Mouse (Mus musculus): ENCODE data around the gene Olfr1216. TPM values are rescaled to one million over a fixed set of nuclear protein-coding genes. Genes with fewer than 3 reads are reported as not detected.
"Not testable (repeated sequence)": the region's sequence is repeated elsewhere in the genome, so short reads cannot be mapped to it uniquely, and the experiment has no call there.

The Olfr1216 gene
- total RNA-seq (2021), result not detected
- long read RNA-seq, experiment 1, result 0 reads
- long read RNA-seq, experiment 2, result 0 reads

- no peak for DNase-seq (ENCODE audit: low spot score)
Observed at GRCm38 (mm10) chr2:89018240-89018639, at the start of gene Olfr1216. Gene Olfr1216 (minus strand): TSS chr2:89018340.

GRCm38 (mm10) chr2:89061087-89061486 lies 42.9 kb upstream of the Olfr1216 start, which contains the start of gene Olfr1218:
Gene Olfr1218 (minus strand): TSS chr2:89061187.
- no peak for DNase-seq (ENCODE audit: low spot score)

GRCm38 (mm10) chr2:89031965-89032364 lies 13.8 kb upstream of the Olfr1216 start, which contains the start of gene Olfr1217:
Gene Olfr1217 (minus strand): TSS chr2:89032065.
- DNase-seq (ENCODE audit: low spot score), result no peak

- DNase-seq (ENCODE audit: low spot score), result not testable (repeated sequence)
Observed at GRCm38 (mm10) chr2:89021436-89021835, 3.3 kb upstream of the Olfr1216 start.

- no peak for DNase-seq (ENCODE audit: low spot score)
Observed at GRCm38 (mm10) chr2:89006873-89007272, 11.3 kb downstream of the Olfr1216 start, which contains the start of gene Olfr1215. Gene Olfr1215 (minus strand): TSS chr2:89006973.

- DNase-seq (ENCODE audit: low spot score), result no peak
Observed at GRCm38 (mm10) chr2:88992553-88992952, 25.6 kb downstream of the Olfr1216 start, which contains the start of gene Olfr1214. Gene Olfr1214 (minus strand): TSS chr2:88992653.

GRCm38 (mm10) chr2:88980181-88980580 lies 38.0 kb downstream of the Olfr1216 start, which contains the start of gene Gm13762:
Gene Gm13762 (minus strand): TSS chr2:88980281.
- no peak for DNase-seq (ENCODE audit: low spot score)

Other genes starting within 250 kb of the Olfr1216 start
- gene Olfr1200, start 247.9 kb downstream of the Olfr1216 start, total RNA-seq (2021), result not detected
- not detected for gene Olfr1201, start 225.3 kb downstream of the Olfr1216 start, total RNA-seq (2021)
- gene Olfr1202, start 203.8 kb downstream of the Olfr1216 start, total RNA-seq (2021), result not detected
- gene Olfr1205, start 188.6 kb downstream of the Olfr1216 start, total RNA-seq (2021), result not detected
- not detected for gene Olfr1204, start 169.0 kb downstream of the Olfr1216 start, total RNA-seq (2021)
- gene Olfr1206, start 155.1 kb downstream of the Olfr1216 start, total RNA-seq (2021), result not detected
- not detected for gene Olfr1208, start 116.0 kb downstream of the Olfr1216 start, total RNA-seq (2021)
- gene Olfr1209, start 103.2 kb downstream of the Olfr1216 start, total RNA-seq (2021), result not detected
- not detected for gene Olfr1211, start 80.2 kb downstream of the Olfr1216 start, total RNA-seq (2021)
- gene Olfr1212, start 64.4 kb downstream of the Olfr1216 start, total RNA-seq (2021), result not detected
- not detected for gene Gm13762, start 38.1 kb downstream of the Olfr1216 start, total RNA-seq (2021)
- not detected for gene Olfr1214, start 25.7 kb downstream of the Olfr1216 start, total RNA-seq (2021)
- gene Olfr1215, start 11.4 kb downstream of the Olfr1216 start, total RNA-seq (2021), result not detected
- not detected for gene Olfr1217, start 13.7 kb upstream of the Olfr1216 start, total RNA-seq (2021)
- gene Olfr1218, start 42.8 kb upstream of the Olfr1216 start, total RNA-seq (2021), result not detected
- not detected for gene Olfr1219, start 65.2 kb upstream of the Olfr1216 start, total RNA-seq (2021)
- not detected for gene Olfr1220, start 88.5 kb upstream of the Olfr1216 start, total RNA-seq (2021)
- gene Olfr1221, start 98.9 kb upstream of the Olfr1216 start, total RNA-seq (2021), result not detected
- gene Olfr1222, start 114.7 kb upstream of the Olfr1216 start, total RNA-seq (2021), result not detected
- gene Olfr1223, start 133.2 kb upstream of the Olfr1216 start, total RNA-seq (2021), result not detected
- not detected for gene Olfr1224-ps1, start 145.8 kb upstream of the Olfr1216 start, total RNA-seq (2021)
- not detected for gene Olfr1225, start 156.3 kb upstream of the Olfr1216 start, total RNA-seq (2021)
- gene Olfr1226, start 181.7 kb upstream of the Olfr1216 start, total RNA-seq (2021), result not detected
- not detected for gene Olfr1228, start 235.7 kb upstream of the Olfr1216 start, total RNA-seq (2021)

Data from gastrocnemius, adult 18-20 months (tissue).